10 mouse cellular contexts compared by ENCODE assay signal in the genomic region with DNA sequence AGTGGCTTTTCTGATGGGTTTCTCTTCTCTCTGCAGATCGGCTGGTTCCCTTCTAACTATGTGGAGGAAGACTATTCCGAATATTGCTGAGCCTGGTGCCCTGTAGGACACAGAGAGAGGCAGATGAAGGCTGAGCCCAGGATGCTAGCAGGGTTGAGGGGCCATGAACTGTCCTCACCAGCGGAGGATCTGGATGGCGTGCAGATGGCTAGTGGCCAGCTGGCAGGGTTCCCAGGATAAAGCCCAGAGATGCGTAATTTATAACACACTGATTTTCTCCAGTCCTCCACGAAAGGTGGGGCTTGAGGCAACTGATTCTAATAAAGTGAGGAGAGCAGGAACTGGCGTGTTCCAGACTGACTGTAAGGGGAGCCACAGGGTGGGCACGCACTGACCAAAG. TPM values are rescaled to one million over a fixed set of nuclear protein-coding genes. Genes with fewer than 3 reads are reported as not detected.
DNase-seq lines count a peak whose midpoint lies in the region; ATAC-seq and TF ChIP-seq lines count a peak whose summit lies in the region.
"Had no signal": no experiment of that assay in that cellular context is flagged by ENCODE, and none has a peak within 500 bp of the region (broad histone marks: within the 10 kb centered on the region; RNA-seq: fewer than 3 reads in every experiment).

No protein-coding gene starts in this region.

- H3K9me3 ChIP-seq in heart, embryonic 12.5 days (replicated peaks) = no peaks in the 10 kb centered on the region
- no peaks in the 10 kb centered on the region for H3K9me3 ChIP-seq in heart, embryonic 11.5 days (replicated peaks; ENCODE audit: control insufficient read depth, low read length)
- H3K9me3 ChIP-seq: forebrain, embryonic 12.5 days had no signal

- no peak overlapping the region for H3K4me3 ChIP-seq in heart, embryonic 12.5 days
- no peak overlapping the region for H3K4me3 ChIP-seq in heart, embryonic 11.5 days (ENCODE audit: low read depth, low read length)
- H3K4me3 ChIP-seq in lung, adult 2 months (replicated peaks; ENCODE audit: extremely low read depth, low read depth, low read length) = no peak overlapping the region
- H3K4me3 ChIP-seq: forebrain, embryonic 12.5 days had no signal

- H3K36me3 ChIP-seq in heart, embryonic 12.5 days = no peaks in the 10 kb centered on the region
- H3K36me3 ChIP-seq in heart, embryonic 11.5 days (ENCODE audit: control insufficient read depth, insufficient read depth, low read length) = no peaks in the 10 kb centered on the region
- H3K36me3 ChIP-seq: forebrain, embryonic 12.5 days had no signal

- TF ChIP-seq POLR2A in lung, adult 2 months (IDR thresholded peaks at IDR 0.05; ENCODE audit: borderline replicate concordance, extremely low read depth, low read depth, low read length) = no peak

- H3K4me2 ChIP-seq in heart, embryonic 12.5 days = no peak overlapping the region
- H3K4me2 ChIP-seq in heart, embryonic 11.5 days = no peak overlapping the region
- H3K4me2 ChIP-seq: forebrain, embryonic 12.5 days had no signal

- no peak overlapping the region for H3K27ac ChIP-seq in heart, embryonic 12.5 days (ENCODE audit: poor library complexity, severe bottlenecking)
- H3K27ac ChIP-seq in heart, embryonic 11.5 days (ENCODE audit: low read depth, low read length) = no peak overlapping the region
- H3K27ac ChIP-seq: forebrain, embryonic 12.5 days; liver, embryonic 14.5 days had no signal

- peak; percentile 45 to 54 for DNase-seq in lung, postnatal 4 days
- DNase-seq in lung, adult 2 months = no peak
- DNase-seq in adrenal gland, adult 18-20 months (ENCODE audit: low spot score in 2 of 2) = peak; percentile 65 to 79
- peak; percentile 71 for DNase-seq in kidney, postnatal 10 days
- no peak for DNase-seq in natural killer cell, adult 2 months (ENCODE audit: low spot score in 2 of 2)
- DNase-seq in left cerebral cortex, adult 11 months (ENCODE audit: low spot score) = no peak

- peak; percentile 40; the same call in 1 of the 2 replicates for ATAC-seq in heart, embryonic 12.5 days (ENCODE audit: insufficient number of reproducible peaks, low FRiP score)
- ATAC-seq in heart, embryonic 11.5 days (replicated peaks; ENCODE audit: insufficient number of reproducible peaks, low FRiP score, low TSS enrichment) = no peak

- WGBS in heart, embryonic 12.5 days = 56% methylated on average over 8 of the region's 8 CpGs
- WGBS in heart, embryonic 11.5 days (ENCODE audit: insufficient replicate concordance) = 67% methylated on average over 8 of the region's 8 CpGs
- 45% methylated on average over 8 of the region's 8 CpGs for WGBS in lung, adult 2 months

- TF ChIP-seq CTCF in lung, adult 2 months (IDR thresholded peaks at IDR 0.05; ENCODE audit: insufficient read depth, low read length) = no peak

- no peak overlapping the region for H3K9ac ChIP-seq in heart, embryonic 12.5 days
- H3K9ac ChIP-seq in heart, embryonic 11.5 days (ENCODE audit: low read depth, low read length) = no peak overlapping the region
- H3K9ac ChIP-seq: forebrain, embryonic 12.5 days; liver, embryonic 14.5 days had no signal

- no peaks in the 10 kb centered on the region for H3K27me3 ChIP-seq in heart, embryonic 12.5 days (replicated peaks)
- no peaks in the 10 kb centered on the region for H3K27me3 ChIP-seq in heart, embryonic 11.5 days (ENCODE audit: control insufficient read depth, insufficient read depth, low read length)
- H3K27me3 ChIP-seq: forebrain, embryonic 12.5 days had no signal

- H3K4me1 ChIP-seq in heart, embryonic 12.5 days (replicated peaks) = peaks cover 11% of the 10 kb centered on the region; the same call in 1 of the 2 replicates
- H3K4me1 ChIP-seq in heart, embryonic 11.5 days (ENCODE audit: control insufficient read depth, insufficient read depth, low read length) = no peaks in the 10 kb centered on the region
- no peaks in the 10 kb centered on the region for H3K4me1 ChIP-seq in lung, adult 2 months (ENCODE audit: control insufficient read depth, insufficient read depth, low read length)
- H3K4me1 ChIP-seq: forebrain, embryonic 12.5 days had no signal

RNA-seq across cellular contexts. Expression of a gene that starts 30.9 kb away (rescaled TPM):
- 2.4 and 3.5 TPM in 2 replicates for polyA plus RNA-seq in heart, embryonic 12.5 days (2016; fragmentation: Nextera tagmentation; extraction: Ambion mirVana)
- polyA plus RNA-seq in heart, embryonic 11.5 days (2014; fragmentation: Nextera tagmentation; extraction: Ambion mirVana) = 1.3 and 3.3 TPM in 2 replicates
- polyA plus RNA-seq in lung, adult 2 months (2012; rRNA removed) = 10.6 and 16.9 TPM in 2 replicates
- 10 to 100 TPM in 1 of 2 experiments, 1 to 10 TPM in 1; 6.0 to 13.8 TPM for total RNA-seq in adrenal gland, adult 18-20 months (2021)

RNA-seq across cellular contexts. Expression of a gene that starts 48.7 kb away (rescaled TPM):
- 1.6 and 1.7 TPM in 2 replicates for polyA plus RNA-seq in heart, embryonic 12.5 days (2016; fragmentation: Nextera tagmentation; extraction: Ambion mirVana)
- 1.7 and 2.2 TPM in 2 replicates for polyA plus RNA-seq in heart, embryonic 11.5 days (2014; fragmentation: Nextera tagmentation; extraction: Ambion mirVana)
- 8.2 and 12.3 TPM in 2 replicates for polyA plus RNA-seq in lung, adult 2 months (2012; rRNA removed)
- 1 to 10 TPM; 2.6 to 4.0 TPM for total RNA-seq in adrenal gland, adult 18-20 months (2021)

Comparison
In these comparisons a context has a peak if more than half of its experiments do, and no peak if none do; other contexts are left out.
1. DNase-seq: peak in lung, postnatal 4 days (2 of 2), adrenal gland, adult 18-20 months (2 of 2) and kidney, postnatal 10 days (single experiment); none in lung, adult 2 months (single experiment), natural killer cell, adult 2 months (0 of 2) and left cerebral cortex, adult 11 months (single experiment).